Mouse (Mus musculus) spleen, embryonic (tissue): ENCODE data around the gene Palm.

ENCODE experiments used
- CTCF ChIA-PET: fragments of 350-600 bp; sonication (Branson Sonifier 250); formaldehyde crosslinking; loops from one replicate; lab custom pipeline; 2022; lab: Charles Lee

The Palm gene

DNA sequence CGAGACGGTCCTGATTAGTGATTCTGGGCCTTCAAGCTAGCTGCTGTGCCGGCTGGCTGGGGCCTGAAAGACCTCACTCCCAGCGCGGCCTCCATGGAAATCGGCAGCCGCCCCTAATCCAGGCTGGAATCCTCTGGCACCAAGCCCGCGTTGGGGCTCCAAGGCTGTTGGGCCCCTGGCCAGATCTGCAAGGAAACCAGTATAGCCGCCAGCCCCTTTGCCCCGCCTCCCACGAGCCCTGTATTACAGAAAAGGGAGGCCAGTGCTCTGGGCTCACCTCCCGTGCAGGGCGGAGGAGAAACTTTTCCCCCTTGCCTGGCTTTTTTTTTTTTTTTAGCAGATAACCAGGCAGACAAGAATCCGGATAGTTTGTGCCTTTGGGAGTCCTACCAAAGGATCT, 60.0 kb downstream of the Palm start:
- CTCF ChIA-PET: interaction anchor here (0.5 kb wide), 1 partner anchor 1732 kb away, joined by 3 read pairs; no protein-coding TSS in a partner anchor

DNA sequence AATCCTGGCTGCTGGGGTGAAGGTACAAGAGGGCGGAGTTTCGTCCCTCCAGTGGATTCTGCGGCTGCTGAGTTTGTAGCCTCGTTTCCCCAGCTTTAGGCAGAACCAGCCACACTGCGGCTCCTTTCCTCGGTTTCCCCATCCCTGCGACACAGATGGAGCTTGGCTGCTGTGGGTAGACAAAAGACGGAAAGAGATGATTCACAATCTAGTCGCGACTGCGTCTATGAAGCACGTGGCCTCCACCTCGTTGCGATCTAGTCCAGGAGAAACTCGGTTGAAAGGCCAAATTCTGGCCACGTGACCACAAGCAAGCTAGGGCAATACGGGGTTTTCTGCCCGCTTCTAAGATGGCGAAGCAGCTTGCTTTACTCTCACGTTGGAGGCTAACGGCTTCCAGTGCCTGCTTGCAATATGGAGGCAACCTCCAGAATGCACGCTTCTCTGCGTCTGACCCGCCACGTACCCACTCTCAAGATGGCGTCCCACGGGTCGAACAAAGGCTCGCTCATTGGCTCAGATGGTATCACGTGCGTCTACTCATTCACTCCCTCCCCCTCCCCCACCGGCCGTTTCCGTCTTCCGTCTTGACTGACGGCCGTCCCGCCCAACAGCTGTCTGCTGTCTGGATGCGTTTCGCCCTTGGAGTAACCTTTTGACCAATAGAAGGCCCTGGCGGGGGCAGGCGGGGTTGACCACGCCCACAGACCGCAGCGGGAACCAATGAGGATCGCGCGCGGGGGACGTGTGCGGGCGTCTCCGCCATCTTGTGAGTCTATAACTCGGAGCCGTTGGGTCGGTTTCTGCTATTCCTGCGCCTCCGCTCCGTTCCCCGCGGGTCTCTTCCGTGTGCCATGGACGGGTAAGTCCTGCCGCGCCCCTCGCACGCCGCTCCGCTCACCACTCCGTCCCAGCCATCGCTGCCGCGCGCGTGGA, 60.8 kb downstream of the Palm start, which contains the start of gene Ptbp1:
Ptbp1 (plus strand) TSS at position 568 of the 936 bp plus-strand sequence.
- CTCF ChIA-PET: interaction anchor here (0.5 to 0.6 kb wide), 2 partner anchors 1412 to 1731 kb away, joined by 3 read pairs; no protein-coding TSS in a partner anchor

DNA sequence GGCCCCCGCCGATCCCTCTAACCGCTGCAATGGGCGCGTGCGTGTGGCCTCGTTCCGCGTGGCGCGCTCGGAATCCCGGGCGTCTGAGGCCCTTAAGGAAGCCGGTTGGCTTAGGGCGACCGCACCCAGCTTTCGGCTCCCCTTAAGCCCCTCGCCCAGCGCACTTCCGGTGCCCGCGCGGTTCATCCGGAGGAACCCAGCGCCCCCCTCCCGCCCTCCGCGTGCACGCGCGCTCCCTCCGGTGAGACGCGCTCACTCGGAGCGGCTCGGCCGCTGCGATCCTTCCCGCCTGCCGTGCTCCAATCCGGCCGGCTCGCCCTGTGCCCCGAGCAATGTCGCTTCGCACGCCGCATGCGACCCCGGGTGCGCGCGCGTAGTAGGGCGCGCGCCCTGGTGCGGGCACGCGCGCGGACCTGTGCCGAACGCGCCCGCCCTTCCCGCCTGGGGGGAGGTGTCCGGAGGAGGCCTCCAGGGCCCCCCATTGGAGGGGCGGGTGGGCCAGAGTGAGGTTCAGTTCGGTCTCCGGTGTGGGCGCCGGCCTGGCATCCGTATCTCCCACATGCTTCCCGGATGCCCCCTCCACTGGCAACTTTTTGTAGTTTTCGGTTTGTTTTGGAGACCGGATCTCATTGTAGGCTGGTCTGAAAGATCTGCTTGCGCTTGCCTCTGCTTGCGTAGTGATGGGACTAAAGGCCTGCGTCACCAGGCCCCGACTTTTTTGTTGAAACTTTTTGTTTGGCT, 61.6 kb downstream of the Palm start:
- CTCF ChIA-PET: no interaction called here

DNA sequence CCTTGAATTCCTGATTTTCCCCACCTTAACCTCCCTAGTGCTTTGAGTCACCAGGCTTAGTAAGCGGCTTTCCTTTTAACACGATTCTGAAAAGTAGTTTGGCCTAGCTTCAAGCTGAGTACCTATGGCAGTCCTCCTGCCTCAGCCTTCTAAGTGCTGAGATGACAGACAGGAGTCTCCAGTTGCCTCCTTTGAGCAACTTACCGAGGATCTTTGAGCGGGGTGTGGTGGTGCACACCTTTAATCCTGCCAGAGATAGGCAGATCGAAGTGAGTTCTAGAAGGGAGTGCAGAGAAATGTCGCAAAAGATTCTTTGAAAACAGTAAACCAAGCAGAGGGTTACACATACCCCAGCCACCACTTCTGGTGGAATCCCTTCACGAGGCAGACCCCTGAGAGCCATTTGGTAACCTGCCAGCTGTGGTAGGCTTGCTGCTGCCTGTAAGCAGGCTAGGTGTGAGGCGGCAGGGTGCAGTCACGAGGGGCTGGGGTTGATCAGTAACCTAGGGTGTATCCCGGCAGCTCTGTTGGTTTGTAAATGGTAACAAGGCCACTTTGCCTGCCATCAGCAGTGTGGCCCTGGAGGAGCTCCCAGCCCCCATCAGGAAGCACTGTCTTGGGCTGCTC, 62.3 kb downstream of the Palm start:
- CTCF ChIA-PET: interaction anchor here (0.7 kb wide), 1 partner anchor 45 kb away, joined by 3 read pairs; no protein-coding TSS in a partner anchor

DNA sequence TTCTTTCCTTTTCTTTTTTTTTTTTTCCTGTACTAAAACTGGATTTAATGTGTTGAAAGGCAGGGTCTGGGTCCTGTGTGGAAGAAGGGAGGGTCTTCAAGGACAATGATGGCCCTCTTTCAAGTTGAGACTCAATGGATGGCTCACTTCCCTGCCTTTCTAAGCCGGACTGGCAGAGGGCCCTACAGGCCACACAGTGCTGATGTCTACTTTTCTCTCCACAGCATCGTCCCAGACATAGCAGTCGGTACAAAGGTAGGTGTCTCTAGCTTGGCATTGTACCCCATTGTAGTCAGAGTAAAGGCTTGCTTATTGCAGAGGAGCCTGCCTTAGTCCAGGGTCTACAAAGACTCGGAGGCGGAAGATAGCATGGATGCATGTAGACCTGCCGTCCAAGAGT, 62.9 kb downstream of the Palm start:
- CTCF ChIA-PET: interaction anchor here (0.7 kb wide), 1 partner anchor 45 kb away, joined by 3 read pairs; no protein-coding TSS in a partner anchor

DNA sequence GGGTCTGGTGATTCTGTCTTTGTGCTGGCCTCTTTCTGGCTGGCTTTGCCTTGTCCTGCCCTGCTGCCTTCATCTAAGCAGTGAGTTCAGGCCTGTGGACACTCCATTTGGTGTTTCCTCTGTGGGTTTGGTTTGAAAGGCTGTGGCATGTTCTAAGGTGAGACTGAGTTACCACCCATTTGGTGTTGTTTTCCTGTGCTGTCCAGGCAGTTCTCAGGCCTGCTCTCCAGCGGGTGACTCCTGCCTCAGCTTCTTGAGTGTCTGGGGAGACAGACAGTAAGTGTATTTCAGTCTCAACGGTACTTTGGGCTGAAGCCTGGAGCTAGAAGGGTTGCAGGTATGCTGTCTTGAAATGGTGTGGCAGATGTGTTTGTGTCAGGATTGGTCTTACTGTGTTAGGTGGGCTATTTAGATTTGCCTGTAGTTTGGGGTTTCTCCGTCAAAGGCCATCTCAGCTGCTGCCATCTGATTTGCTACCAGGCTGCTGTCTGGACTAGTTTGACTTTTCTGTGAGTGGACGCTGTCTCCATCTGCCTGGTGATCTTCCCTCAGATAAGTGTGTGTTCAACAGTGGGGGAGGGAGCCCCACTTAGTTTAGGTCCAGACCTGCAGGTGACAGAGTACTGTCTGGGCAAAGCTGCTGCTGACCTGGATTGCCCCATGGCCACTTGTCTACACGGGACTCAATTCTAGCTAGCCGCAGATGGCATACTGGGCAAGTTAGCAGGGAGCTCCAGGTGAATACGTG, 63.5 kb downstream of the Palm start:
- CTCF ChIA-PET: interaction anchor here (0.5 kb wide), 1 partner anchor 101 kb away, joined by 3 read pairs; no protein-coding TSS in a partner anchor

DNA sequence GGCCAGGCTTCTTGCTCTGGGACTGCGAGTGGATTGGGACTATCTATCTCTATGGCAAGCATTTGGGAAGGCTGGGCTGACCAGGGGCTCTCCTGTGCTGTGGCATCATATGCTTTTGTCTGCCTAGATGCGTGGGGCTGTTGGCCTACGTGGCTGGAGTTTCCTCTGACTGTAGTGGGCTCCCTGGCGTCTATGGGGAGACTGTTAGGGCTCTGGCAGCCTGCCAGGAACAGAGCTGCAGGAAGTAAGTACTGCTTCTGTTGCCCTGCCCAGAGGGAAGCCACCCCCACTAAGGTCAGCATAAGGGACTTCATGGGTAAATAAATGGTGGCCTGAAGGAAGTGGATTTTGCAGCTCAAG, 64.1 kb downstream of the Palm start:
- CTCF ChIA-PET: no interaction called here

DNA sequence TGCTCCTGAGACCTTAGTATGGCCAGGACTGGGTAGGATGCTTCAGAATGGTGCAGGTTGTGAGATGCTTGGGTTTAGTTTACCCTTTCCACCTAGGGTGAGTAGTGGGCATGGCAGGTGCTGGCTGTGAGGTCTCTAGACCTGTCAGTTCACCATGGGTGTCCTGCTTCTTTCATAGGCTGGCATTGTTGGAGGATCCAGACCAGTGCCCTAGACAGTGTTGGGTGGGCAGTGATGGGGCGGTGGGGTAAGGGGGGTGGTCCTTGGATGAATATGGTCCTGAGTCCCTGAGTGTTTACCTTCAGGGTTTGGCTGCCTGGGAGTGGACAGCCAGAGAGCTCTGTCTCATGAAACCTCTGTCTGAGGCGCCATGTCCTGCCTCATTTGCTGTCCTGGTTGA, 64.5 kb downstream of the Palm start:
- CTCF ChIA-PET: no interaction called here

DNA sequence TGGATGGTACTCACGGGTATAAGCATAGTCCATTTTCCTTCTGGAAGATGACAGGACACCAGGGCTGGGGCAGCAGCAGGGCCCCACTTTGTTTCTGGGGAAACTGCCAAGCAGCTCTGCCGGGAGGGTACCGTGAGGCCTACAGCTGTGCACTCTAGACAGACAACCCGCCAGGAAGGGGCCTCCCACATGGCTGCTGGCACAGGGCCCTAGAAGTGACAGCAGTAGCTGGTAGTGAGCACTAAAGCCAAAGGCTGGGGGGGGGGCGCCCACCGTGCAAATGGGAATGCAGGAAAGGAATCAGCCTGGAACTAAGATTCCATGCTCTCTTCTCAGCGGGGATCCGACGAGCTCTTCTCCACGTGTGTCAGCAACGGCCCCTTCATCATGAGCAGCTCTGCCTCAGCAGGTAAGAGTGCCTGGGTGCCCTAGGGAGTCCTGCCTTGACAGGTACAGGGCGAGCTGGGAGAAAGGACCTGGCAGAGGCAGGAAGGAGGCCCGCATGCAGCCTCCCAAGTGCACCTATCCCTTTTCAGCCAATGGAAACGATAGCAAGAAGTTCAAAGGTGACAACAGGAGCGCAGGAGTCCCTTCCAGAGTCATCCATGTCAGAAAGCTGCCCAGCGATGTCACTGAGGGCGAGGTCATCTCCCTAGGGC, 65.2 kb downstream of the Palm start:
- CTCF ChIA-PET: interaction anchor here (0.6 kb wide), 1 partner anchor 25 kb away, joined by 3 read pairs; no protein-coding TSS in a partner anchor

DNA sequence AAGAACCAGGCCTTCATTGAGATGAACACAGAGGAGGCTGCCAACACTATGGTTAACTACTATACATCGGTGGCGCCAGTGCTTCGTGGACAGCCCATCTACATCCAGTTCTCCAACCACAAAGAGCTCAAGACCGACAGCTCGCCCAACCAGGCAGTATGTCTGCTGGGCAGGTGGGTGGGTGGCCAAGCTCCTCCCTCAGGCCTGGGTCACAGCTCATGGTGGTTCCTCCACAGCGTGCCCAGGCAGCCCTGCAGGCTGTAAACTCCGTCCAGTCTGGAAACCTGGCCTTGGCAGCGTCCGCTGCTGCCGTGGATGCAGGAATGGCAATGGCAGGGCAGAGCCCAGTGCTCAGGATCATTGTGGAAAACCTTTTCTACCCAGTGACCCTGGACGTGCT, 65.7 kb downstream of the Palm start:
- CTCF ChIA-PET: interaction anchor here (0.6 kb wide), 1 partner anchor 25 kb away, joined by 3 read pairs; no protein-coding TSS in a partner anchor

DNA sequence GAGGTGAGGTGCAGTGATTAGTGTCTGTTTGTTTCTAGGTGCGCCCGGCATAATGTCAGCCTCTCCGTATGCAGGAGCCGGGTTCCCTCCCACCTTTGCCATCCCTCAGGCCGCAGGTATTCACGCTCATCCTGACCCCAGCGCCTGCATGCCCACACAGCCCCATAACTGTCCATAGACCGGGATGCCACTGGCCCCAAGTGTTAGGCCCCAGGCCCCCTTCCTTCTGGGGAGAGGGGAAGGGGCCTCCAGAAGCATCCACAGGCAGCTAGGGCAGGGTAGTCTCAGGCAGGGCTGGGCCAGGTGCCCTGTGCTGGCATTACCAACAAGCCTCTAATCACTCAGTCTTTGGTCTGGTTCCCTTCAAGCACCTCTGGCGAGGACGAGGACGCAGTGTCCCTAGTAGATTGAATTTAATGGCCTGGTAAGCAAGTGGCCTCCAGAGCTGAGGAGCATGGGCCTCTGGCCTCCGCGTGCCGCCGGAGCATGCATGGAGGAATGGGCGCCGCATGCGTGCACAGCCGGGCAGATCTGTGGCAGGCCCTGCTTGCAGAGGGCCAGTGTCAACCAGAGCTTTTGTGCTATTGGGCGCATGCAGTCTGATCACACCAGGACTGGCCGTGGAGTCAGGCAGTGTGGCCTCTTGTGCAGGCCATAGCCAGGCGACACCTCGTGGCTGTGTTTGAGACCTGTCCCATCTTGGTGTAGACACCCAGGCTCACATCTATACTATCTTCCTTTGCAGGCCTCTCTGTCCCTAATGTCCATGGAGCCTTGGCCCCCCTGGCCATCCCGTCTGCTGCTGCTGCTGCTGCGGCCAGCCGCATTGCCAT, 66.9 kb downstream of the Palm start:
- CTCF ChIA-PET: interaction anchor here (0.8 kb wide), 1 partner anchor 13 kb away, joined by 3 read pairs; no protein-coding TSS in a partner anchor

DNA sequence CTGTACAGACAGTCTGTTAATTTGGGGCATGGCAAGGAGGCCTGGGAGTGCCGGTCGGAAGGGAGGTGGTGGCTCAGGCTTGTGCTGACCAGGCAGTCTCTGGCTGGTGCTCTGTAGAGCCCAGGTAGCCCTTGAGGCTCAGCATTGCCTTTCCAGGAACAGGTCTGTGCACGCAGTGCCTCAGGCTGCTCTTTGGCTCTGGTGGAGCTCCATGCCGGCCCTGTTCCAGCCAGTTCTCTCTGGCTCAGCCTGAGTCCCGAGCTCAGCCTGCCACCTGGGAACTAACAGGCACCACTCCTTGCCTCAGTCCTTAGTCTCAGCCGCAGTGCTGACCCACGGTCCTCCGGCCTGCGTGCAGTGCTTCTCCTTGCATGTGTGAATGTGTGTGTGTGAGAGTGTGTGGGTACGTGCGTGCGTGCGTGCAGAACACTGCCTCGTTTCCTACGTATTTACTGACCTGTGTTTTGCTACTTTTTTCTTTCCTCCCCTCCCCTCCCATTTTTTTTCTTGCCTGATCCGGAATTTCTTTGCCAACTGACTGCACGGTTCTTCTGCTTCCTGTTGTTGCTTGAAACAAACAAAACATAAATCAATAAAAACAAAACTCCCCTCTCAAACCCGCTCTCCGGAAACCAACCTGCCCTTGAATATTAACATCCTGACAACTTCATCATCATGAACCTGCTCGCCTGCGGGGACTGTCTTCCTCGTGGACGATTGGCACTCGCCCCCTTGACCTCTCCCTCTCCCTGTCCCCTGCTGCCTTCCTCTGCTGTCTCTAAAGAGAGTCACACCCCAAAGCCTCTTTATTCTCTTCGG, 68.1 kb downstream of the Palm start:
- CTCF ChIA-PET: interaction anchor here (1.1 kb wide), 1 partner anchor 191 kb away, joined by 3 read pairs; no protein-coding TSS in a partner anchor

DNA sequence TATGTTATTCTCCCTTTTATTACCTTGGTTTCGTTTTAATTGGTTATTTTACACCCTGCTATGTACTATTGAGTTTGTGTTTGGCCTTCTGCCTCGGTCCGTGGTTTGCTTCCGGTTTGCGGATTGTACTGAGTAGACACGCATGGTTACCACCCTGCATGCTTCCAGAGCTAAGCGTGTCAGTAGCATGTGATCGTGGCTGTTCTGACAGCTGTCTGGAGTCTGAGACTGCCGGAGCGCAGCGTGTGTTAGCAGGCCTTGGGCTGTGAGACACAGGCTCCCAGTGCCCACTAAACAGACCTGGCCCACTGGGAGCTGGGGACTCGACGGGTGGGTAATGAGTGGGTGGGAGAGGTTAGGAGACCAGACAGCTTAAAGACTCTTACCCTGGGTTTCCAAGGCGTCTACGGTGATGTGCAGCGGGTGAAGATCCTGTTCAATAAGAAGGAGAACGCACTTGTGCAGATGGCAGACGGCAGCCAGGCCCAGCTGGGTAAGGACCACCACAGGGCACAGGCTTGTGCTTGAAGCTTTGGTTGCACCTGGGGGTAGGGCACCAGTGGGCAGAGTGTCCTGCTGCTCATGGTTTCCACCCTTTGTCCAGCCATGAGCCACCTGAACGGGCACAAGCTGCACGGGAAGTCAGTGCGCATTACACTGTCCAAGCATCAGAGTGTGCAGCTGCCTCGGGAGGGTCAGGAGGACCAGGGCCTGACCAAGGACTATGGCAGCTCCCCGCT, 68.8 kb downstream of the Palm start:
- CTCF ChIA-PET: interaction anchor here (1.1 kb wide), 1 partner anchor 191 kb away, joined by 3 read pairs; no protein-coding TSS in a partner anchor

DNA sequence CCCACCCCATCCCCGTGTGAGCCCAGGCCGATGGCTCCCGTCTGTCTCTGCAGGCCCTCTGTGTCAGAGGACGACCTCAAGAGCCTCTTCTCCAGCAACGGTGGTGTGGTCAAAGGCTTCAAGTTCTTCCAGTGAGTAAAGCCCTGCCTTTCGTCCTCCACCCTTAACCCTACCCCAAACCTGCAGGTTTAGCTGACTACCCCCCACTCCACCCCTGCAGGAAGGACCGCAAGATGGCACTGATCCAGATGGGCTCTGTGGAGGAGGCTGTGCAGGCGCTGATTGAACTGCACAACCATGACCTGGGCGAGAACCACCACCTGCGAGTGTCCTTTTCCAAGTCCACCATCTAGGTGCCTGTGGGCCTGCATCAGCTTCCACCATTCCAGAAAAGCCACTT, 69.6 kb downstream of the Palm start:
- CTCF ChIA-PET: interaction anchor here (0.6 kb wide), 1 partner anchor 11 kb away, joined by 3 read pairs; no protein-coding TSS in a partner anchor

DNA sequence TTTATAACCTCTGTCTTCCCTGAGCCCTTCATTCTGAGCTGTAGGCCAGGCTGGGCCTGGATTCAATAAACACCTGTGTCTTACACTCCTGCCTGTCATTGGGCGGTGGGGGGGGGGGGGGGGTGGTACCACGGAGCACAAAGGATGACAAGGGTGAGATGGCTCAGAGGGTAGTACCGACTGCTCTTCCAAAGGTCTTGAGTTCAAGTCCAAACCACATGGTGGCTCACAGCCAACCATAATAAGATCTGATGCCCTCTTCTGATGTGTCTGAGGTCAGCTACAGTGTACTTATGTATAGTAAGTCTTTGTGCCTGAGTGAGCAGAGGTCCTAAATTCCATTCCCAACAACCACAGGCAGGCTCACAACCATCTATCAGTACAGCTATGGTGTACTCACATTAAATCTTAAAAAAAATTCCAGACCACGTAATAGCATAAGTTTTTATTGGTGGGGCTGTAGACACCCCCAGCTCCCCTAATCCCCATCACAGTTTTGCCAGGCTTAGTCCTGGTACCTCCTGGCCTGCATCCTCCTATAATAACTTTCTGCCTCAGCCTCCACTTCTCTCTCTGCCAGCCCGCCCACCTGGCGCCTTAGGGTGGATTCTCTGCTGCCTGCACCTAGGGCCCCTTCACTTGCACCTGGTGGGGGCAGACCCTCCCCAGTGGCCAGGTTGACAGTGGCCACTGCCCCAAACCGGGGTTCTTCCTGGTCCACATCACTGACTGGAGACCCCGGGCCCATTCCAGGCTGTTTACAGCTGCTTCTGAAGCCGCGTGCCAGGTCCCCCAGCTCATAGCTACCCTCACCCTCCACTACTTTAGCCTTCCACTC, 71.2 kb downstream of the Palm start:
- CTCF ChIA-PET: interaction anchor here (0.6 kb wide), 1 partner anchor 66 kb away, joined by 3 read pairs; no protein-coding TSS in a partner anchor

DNA sequence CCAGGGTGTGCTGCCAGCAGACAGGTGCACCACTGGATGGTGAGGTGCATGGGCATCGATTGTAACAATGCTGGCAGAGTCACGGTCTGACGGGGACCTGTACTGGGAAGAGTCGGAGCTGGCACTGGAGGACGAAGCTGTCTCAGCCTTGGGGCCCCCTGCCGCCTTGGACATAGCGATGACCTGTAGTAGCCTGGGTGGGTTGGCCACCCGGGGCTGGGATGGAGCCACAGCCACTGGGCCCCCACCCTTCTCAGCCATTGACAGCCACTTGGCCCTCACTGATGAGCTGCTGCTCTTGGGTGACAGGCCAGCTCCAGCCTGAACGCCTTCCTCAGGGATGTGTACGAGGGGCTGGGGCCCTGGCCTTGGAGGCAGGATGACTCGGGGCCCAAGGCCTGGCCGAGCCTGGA, 71.8 kb downstream of the Palm start:
- CTCF ChIA-PET: interaction anchor here (0.6 kb wide), 1 partner anchor 49 kb away, joined by 3 read pairs; no protein-coding TSS in a partner anchor
